Mouse (Mus musculus): ENCODE data around the gene Isg20l2.

- TF ChIP-seq CTCF (IDR thresholded peaks at IDR 0.05), result no peak
- no peak for TF ChIP-seq EP300 (IDR thresholded peaks at IDR 0.05)
Measured at GRCm38 (mm10) chr3:87984094-87984493, 54.0 kb downstream of the Isg20l2 start.
